Mouse (Mus musculus): ENCODE measurements around the gene Invs. TPM values are rescaled to one million over a fixed set of nuclear protein-coding genes. Genes with fewer than 3 reads are reported as not detected.
"Not testable (repeated sequence)": the region's sequence is repeated elsewhere in the genome, so short reads cannot be mapped to it uniquely, and the experiment has no call there.

Invs gene
- polyA plus RNA-seq, 1 experiment, result 3.1 TPM

- no peaks in the 10 kb centered on the region for H3K27me3 ChIP-seq (ENCODE audit: control insufficient read depth, insufficient read depth, insufficient read length)
- H3ac ChIP-seq (ENCODE audit: control insufficient read depth, insufficient read length), result no peak overlapping the region
- H3K79me2 ChIP-seq (ENCODE audit: control insufficient read depth, insufficient read depth), result no peaks in the 10 kb centered on the region
- H3K4me3 ChIP-seq, result no peak overlapping the region
- TF ChIP-seq MAX (IDR thresholded peaks at IDR 0.05; ENCODE audit: low read depth) (no peak), REST (IDR thresholded peaks at IDR 0.05; ENCODE audit: insufficient read depth, insufficient read length) (no peak), TCF3 (IDR thresholded peaks at IDR 0.05; ENCODE audit: insufficient read length, low read depth) (no peak), MYOG (IDR thresholded peaks at IDR 0.05; ENCODE audit: control insufficient read depth in 1 of 3, insufficient read depth in 1 of 3, insufficient read length in 2 of 3, low read depth in 2 of 3) (no peak), POLR2AphosphoS2 (IDR thresholded peaks at IDR 0.05; ENCODE audit: insufficient read length, low read depth) (no peak), POLR2A (IDR thresholded peaks at IDR 0.05; ENCODE audit: insufficient read length, low read depth) (no peak), CEBPB (IDR thresholded peaks at IDR 0.05; ENCODE audit: insufficient read depth, poor library complexity, severe bottlenecking) (no peak), USF1 (IDR thresholded peaks at IDR 0.05; ENCODE audit: low read depth) (no peak), E2F4 (IDR thresholded peaks at IDR 0.05; ENCODE audit: insufficient read depth) (no peak), SRF (IDR thresholded peaks at IDR 0.05; ENCODE audit: control insufficient read depth, insufficient read length, low read depth) (no peak), TCF12 (IDR thresholded peaks at IDR 0.05; ENCODE audit: insufficient read depth, poor library complexity, severe bottlenecking) (no peak), MYOD1 (IDR thresholded peaks at IDR 0.05; ENCODE audit: control insufficient read depth in 1 of 3, insufficient read length in 2 of 3, low read depth in 2 of 3) (no peak)
- no peak overlapping the region for H3K4me2 ChIP-seq (ENCODE audit: low read depth)
- H3K36me3 ChIP-seq (ENCODE audit: control insufficient read depth, insufficient read depth), result no peaks in the 10 kb centered on the region
These were observed 123.6 kb downstream of the Invs start for GRCm38 (mm10) chr4:48403066-48403640.

DNA sequence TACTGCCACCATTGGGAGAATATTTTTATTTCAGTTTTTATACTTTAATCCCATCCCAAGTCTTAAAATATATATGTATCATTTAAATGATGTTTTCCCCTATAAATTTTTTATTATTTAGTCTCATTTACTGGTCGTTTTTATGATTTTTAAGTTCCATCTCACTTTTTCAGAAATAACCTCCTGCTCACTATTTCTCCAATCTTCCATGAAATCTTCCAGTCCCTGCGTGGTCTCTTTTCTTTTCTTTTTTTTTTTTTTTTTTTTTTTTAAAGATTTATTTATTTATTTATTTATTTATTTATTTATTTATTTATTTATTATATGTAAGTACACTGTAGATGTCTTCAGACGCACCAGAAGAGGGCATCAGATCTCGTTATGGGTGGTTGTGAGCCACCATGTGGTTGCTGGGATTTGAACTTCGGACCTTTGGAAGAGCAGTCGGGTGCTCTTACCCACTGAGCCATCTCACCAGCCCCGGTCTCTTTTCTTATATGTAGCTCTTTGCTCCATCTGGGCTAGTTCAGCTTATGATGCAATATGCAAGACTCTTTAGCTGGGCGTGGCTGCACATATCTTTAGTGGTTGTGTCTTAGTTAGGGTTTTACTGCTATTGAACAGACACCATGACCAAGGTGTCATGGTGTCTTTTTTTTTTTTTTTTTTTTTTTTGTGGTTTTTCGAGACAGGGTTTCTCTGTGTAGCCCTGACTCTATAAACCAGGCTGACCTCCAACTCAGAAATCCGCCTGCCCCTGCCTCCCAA is 126.3 kb downstream of the Invs start:
- not testable (repeated sequence) for H3K27me3 ChIP-seq (ENCODE audit: control insufficient read depth, insufficient read depth, insufficient read length); H3K79me2 ChIP-seq (ENCODE audit: control insufficient read depth, insufficient read depth); H3ac ChIP-seq (ENCODE audit: control insufficient read depth, insufficient read length); H3K4me2 ChIP-seq (ENCODE audit: low read depth); H3K36me3 ChIP-seq (ENCODE audit: control insufficient read depth, insufficient read depth); H3K4me3 ChIP-seq
- TF ChIP-seq CEBPB (IDR thresholded peaks at IDR 0.05; ENCODE audit: insufficient read depth, poor library complexity, severe bottlenecking), result 0 out of 2 replicates have a peak, but pooled peaks have one; percentile 12

GRCm38 (mm10) chr4:48407350-48408039 is 127.9 kb downstream of the Invs start:
- Histone ChIP-seq H3K27me3 (ENCODE audit: control insufficient read depth, insufficient read depth, insufficient read length) (no peaks in the 10 kb centered on the region), H3ac (ENCODE audit: control insufficient read depth, insufficient read length) (no peak overlapping the region), H3K36me3 (ENCODE audit: control insufficient read depth, insufficient read depth) (no peaks in the 10 kb centered on the region), H3K4me3 (no peak overlapping the region), H3K4me2 (ENCODE audit: low read depth) (no peak overlapping the region), H3K79me2 (ENCODE audit: control insufficient read depth, insufficient read depth) (no peaks in the 10 kb centered on the region)
- TF ChIP-seq E2F4 (IDR thresholded peaks at IDR 0.05; ENCODE audit: insufficient read depth), result no peak

- Histone ChIP-seq H3K4me2 (ENCODE audit: low read depth) (no peak overlapping the region), H3K79me2 (ENCODE audit: control insufficient read depth, insufficient read depth) (no peaks in the 10 kb centered on the region), H3K27me3 (ENCODE audit: control insufficient read depth, insufficient read depth, insufficient read length) (no peaks in the 10 kb centered on the region), H3K4me3 (no peak overlapping the region), H3K36me3 (ENCODE audit: control insufficient read depth, insufficient read depth) (no peaks in the 10 kb centered on the region), H3ac (ENCODE audit: control insufficient read depth, insufficient read length) (no peak overlapping the region)
- TF ChIP-seq POLR2AphosphoS2 (IDR thresholded peaks at IDR 0.05; ENCODE audit: insufficient read length, low read depth), result no peak
- no peak for TF ChIP-seq CEBPB (IDR thresholded peaks at IDR 0.05; ENCODE audit: insufficient read depth, poor library complexity, severe bottlenecking)
- no peak for TF ChIP-seq POLR2A (IDR thresholded peaks at IDR 0.05; ENCODE audit: insufficient read length, low read depth)
- no peak for TF ChIP-seq E2F4 (IDR thresholded peaks at IDR 0.05; ENCODE audit: insufficient read depth)
- no peak for TF ChIP-seq TCF12 (IDR thresholded peaks at IDR 0.05; ENCODE audit: insufficient read depth, poor library complexity, severe bottlenecking)
- TF ChIP-seq TCF3 (IDR thresholded peaks at IDR 0.05; ENCODE audit: insufficient read length, low read depth), result no peak
- no peak for TF ChIP-seq MYOD1 (IDR thresholded peaks at IDR 0.05; ENCODE audit: control insufficient read depth in 1 of 3, insufficient read length in 2 of 3, low read depth in 2 of 3)
- TF ChIP-seq MAX (IDR thresholded peaks at IDR 0.05; ENCODE audit: low read depth), result no peak
- no peak for TF ChIP-seq MYOG (IDR thresholded peaks at IDR 0.05; ENCODE audit: control insufficient read depth in 1 of 3, insufficient read depth in 1 of 3, insufficient read length in 2 of 3, low read depth in 2 of 3)
- no peak for TF ChIP-seq REST (IDR thresholded peaks at IDR 0.05; ENCODE audit: insufficient read depth, insufficient read length)
- no peak for TF ChIP-seq SRF (IDR thresholded peaks at IDR 0.05; ENCODE audit: control insufficient read depth, insufficient read length, low read depth)
- no peak for TF ChIP-seq USF1 (IDR thresholded peaks at IDR 0.05; ENCODE audit: low read depth)
These were observed 133.9 kb downstream of the Invs start for GRCm38 (mm10) chr4:48413473-48413872.

- H3K79me2 ChIP-seq (ENCODE audit: control insufficient read depth, insufficient read depth), result no peaks in the 10 kb centered on the region
- no peak overlapping the region for H3K4me3 ChIP-seq
- H3K36me3 ChIP-seq (ENCODE audit: control insufficient read depth, insufficient read depth), result no peaks in the 10 kb centered on the region
- no peak overlapping the region for H3ac ChIP-seq (ENCODE audit: control insufficient read depth, insufficient read length)
- H3K27me3 ChIP-seq (ENCODE audit: control insufficient read depth, insufficient read depth, insufficient read length), result no peaks in the 10 kb centered on the region
- TF ChIP-seq MYOD1 (IDR thresholded peaks at IDR 0.05; ENCODE audit: control insufficient read depth in 1 of 3, insufficient read length in 2 of 3, low read depth in 2 of 3), result peak in 2 of 3 experiments; percentile 66 to 69
- peak in 1 of 3 experiments; percentile 12 for TF ChIP-seq MYOG (IDR thresholded peaks at IDR 0.05; ENCODE audit: control insufficient read depth in 1 of 3, insufficient read depth in 1 of 3, insufficient read length in 2 of 3, low read depth in 2 of 3)
- no peak for TF ChIP-seq SRF (IDR thresholded peaks at IDR 0.05; ENCODE audit: control insufficient read depth, insufficient read length, low read depth)
- H3K4me2 ChIP-seq (ENCODE audit: low read depth), result no peak overlapping the region
These were observed 136.3 kb downstream of the Invs start for GRCm38 (mm10) chr4:48415838-48416335.
